In genomic region chr13:54269087-54269486, GRCm38 (mm10) we compare ENCODE assay signal across 26 mouse cellular contexts.
"Had no signal": no experiment of that assay in that cellular context is flagged by ENCODE, and none has a peak within 500 bp of the region (broad histone marks: within the 10 kb centered on the region; RNA-seq: fewer than 3 reads in every experiment).

No protein-coding gene starts in this region.

- DNase-seq: gastrocnemius, adult 2 months; gastrocnemius, postnatal 10 days; gastrocnemius, postnatal 25 days; heart, adult 18-20 months; heart, postnatal 10 days; heart, postnatal 4 days; kidney, adult 18-20 months; kidney, adult 8-10 months; kidney, postnatal 10 days; kidney, postnatal 25 days; kidney, postnatal 4 days; liver; liver, embryonic 13.5 days; liver, postnatal 0 days had no signal

- H3K27ac ChIP-seq: gastrocnemius, adult 2 months; heart, embryonic 10.5 days; hindbrain, embryonic 10.5 days; hindbrain, embryonic 12.5 days; hindbrain, embryonic 15.5 days; intestine, embryonic 15.5 days; limb, embryonic 10.5 days; limb, embryonic 12.5 days; liver, embryonic 13.5 days; liver, embryonic 15.5 days had no signal

- ATAC-seq: inflammation-experienced regulatory T-cells, adult 6 months; intestine, embryonic 15.5 days; intestine, postnatal 0 days; liver, postnatal 0 days had no signal

- H3K4me3 ChIP-seq: gastrocnemius, adult 2 months; heart, embryonic 10.5 days; heart, embryonic 12.5 days; hindbrain, embryonic 10.5 days; hindbrain, embryonic 12.5 days; hindbrain, embryonic 15.5 days; intestine, embryonic 15.5 days; left cerebral cortex, adult 2 months; limb, embryonic 10.5 days; limb, embryonic 12.5 days; liver, embryonic 13.5 days; liver, embryonic 15.5 days had no signal
